In genomic region chr16:29254325-29254724, GRCm38 (mm10) we compare ENCODE assay signal across 19 mouse cellular contexts. TPM values are rescaled to one million over a fixed set of nuclear protein-coding genes. Genes with fewer than 3 reads are reported as not detected.
DNase-seq lines count a peak whose midpoint lies in the region.
"Had no signal": no experiment of that assay in that cellular context is flagged by ENCODE, and none has a peak within 500 bp of the region (broad histone marks: within the 10 kb centered on the region; RNA-seq: fewer than 3 reads in every experiment).

No protein-coding gene starts in this region.

- peak; percentile 21 to 42 for DNase-seq in lung, adult 18-20 months
- no peak for DNase-seq in lung, postnatal 10 days
- peak; percentile 55 for DNase-seq in lung, postnatal 36 days
- DNase-seq in lung, postnatal 14 days = no peak
- peak; percentile 1 for DNase-seq in gonadal fat pad, adult 2 months (ENCODE audit: low read depth)
- no peak for DNase-seq in heart, postnatal 4 days
- DNase-seq: adrenal gland, postnatal 10 days; adrenal gland, postnatal 36 days; cerebellum, adult 18-20 months; cerebellum, adult 9-10 months; cerebellum, postnatal 14 days; forebrain, postnatal 0 days; gastrocnemius, adult 2 months; gastrocnemius, postnatal 14 days; heart, adult 18-20 months; heart, postnatal 10 days; heart, postnatal 36 days had no signal

RNA-seq across cellular contexts. Expression of gene Hrasls, which starts 44.8 kb away (rescaled TPM):
- 4.2 and 6.2 TPM in 2 replicates for polyA plus RNA-seq in gonadal fat pad, adult 2 months (2012; rRNA removed)
- total RNA-seq in heart, postnatal 4 days (2021) = 1 to 10 TPM; 1.5 to 2.2 TPM
- total RNA-seq: MEL had no signal
- polyA plus RNA-seq: CD4-positive, CD25-positive, alpha-beta regulatory T cell, adult 4 months had no signal

Comparison
In these comparisons a context has a peak if more than half of its experiments do, and no peak if none do; other contexts are left out.
1. DNase-seq: peak in lung, adult 18-20 months (2 of 2), lung, postnatal 36 days (single experiment) and gonadal fat pad, adult 2 months (single experiment); none in lung, postnatal 10 days (single experiment), lung, postnatal 14 days (single experiment) and heart, postnatal 4 days (single experiment).